Mouse (Mus musculus): ENCODE data around the gene Akap6. TPM values are rescaled to one million over a fixed set of nuclear protein-coding genes. Genes with fewer than 3 reads are reported as not detected.
A peak's percentile ranks its signal among the peaks of the same experiment; 100 is the strongest.

The Akap6 gene
- total and polyA plus RNA-seq, 3 experiments = 0.12 to 0.42 (median 0.33) TPM

DNA sequence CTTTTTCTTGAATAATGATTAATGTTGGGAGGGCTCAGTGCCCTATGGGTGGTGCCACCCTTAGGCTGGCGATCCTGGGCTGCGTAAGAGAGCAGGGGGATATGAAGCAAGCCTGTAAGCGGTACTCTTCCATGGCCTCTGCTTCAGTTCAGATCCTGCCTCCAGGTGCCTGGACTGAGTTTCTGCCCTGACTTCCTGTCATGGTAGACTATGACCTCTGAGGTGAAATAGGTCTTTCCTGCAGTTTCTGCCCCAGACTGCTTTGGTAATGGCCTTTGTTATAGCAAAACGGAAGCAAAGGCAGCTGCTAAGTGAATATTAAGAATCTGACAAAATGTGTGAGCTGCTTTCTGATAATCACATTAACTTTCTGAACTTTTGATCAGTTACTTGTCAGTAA, 94.9 kb downstream of the Akap6 start:
- no peak overlapping the region for H3K27ac ChIP-seq (ENCODE audit: insufficient read depth, low read depth)
- in situ Hi-C loops (cut with MboI; ENCODE audit: low pct_ligation_motif_present, low pct_unique_long_range_greater_than_20kb, low sequenced_read_pairs) (no loop called here), dilution Hi-C loops (cut with MboI; ENCODE audit: extremely low pct_ligation_motif_present, extremely low pct_unique_long_range_greater_than_20kb, low sequenced_read_pairs) (no loop called here)
- H3K9ac ChIP-seq (ENCODE audit: insufficient read depth, low read depth) = no peak overlapping the region
- H3K9me3 ChIP-seq (replicated peaks; ENCODE audit: low read length) = no peaks in the 10 kb centered on the region
- no peak overlapping the region for H3K4me3 ChIP-seq (replicated peaks in 1 of 3; ENCODE audit: low read depth in 2 of 3, low read length in 2 of 3, poor library complexity in 1 of 3)
- H3K79me2 ChIP-seq (replicated peaks; ENCODE audit: control insufficient read depth, extremely low read depth, insufficient read depth, poor library complexity, severe bottlenecking) = no peaks in the 10 kb centered on the region
- H3K36me3 ChIP-seq (replicated peaks in 1 of 2; ENCODE audit: control insufficient read depth in 1 of 2, insufficient read depth in 1 of 2, low read length in 1 of 2) = no peaks in the 10 kb centered on the region
- no peak for DNase-seq (ENCODE audit: extremely low read depth)
- H3K4me2 ChIP-seq (ENCODE audit: insufficient read depth, low read depth, poor library complexity, severe bottlenecking) = no peak overlapping the region
- no peaks in the 10 kb centered on the region for H3K27me3 ChIP-seq (replicated peaks)
- TF ChIP-seq RCOR1 (conservative IDR thresholded peaks at IDR 0.05; ENCODE audit: low read depth, low read length) (no peak), CHD2 (IDR thresholded peaks at IDR 0.05; ENCODE audit: low read length) (no peak), TBP (conservative IDR thresholded peaks at IDR 0.05; ENCODE audit: low read depth, low read length) (no peak), SIN3A (IDR thresholded peaks at IDR 0.05; ENCODE audit: low read length) (no peak)
- H3K4me1 ChIP-seq (ENCODE audit: control insufficient read depth in 1 of 2, insufficient read depth in 2 of 2) = peaks cover 14 to 37% of the 10 kb centered on the region in 2 experiments

DNA sequence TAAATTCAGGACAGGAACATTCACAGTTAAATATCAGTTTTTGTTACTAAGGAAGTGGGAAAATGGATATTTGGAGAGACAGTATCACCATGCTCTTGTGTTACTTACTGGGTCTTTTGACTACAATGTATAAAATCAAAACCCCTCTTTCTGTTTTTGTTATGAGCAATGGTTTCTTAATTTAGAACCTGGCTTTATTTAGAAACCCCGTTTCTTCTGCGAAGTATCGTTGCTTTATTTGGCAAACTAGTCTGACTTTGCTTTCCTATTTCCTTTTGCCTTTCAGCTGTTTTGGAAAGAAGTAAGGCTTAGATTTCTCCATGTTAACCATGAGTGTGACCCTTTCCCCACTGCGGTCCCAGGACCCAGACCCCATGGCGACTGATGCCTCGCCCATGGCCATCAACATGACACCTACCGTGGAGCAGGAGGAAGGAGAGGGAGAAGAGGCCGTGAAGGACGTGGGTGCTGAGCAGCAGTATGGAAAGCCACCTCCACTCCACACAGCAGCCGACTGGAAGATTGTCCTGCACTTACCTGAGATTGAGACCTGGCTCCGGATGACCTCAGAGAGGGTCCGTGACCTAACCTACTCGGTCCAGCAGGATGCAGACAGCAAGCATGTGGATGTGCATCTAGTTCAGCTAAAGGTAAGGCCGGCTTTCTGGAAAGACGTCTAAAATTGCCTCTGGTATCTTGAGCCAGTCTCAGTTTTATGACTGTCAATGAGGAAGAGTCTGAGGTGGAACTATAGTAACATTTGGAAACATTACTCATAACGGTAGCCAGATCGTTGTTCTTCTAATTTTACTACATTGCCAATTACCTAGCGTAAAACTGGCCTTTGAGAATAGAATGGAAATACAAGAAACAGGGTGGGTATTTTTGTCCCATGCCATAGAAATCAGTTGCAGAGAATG, 96.6 kb downstream of the Akap6 start:
- Histone ChIP-seq H3K9me3 (replicated peaks; ENCODE audit: low read length) (no peaks in the 10 kb centered on the region), H3K4me3 (replicated peaks in 1 of 3; ENCODE audit: low read depth in 2 of 3, low read length in 2 of 3, poor library complexity in 1 of 3) (peak overlapping the region in 2 of 3 experiments; percentile 36 to 65), H3K27ac (ENCODE audit: insufficient read depth, low read depth) (peak overlapping the region; percentile 83), H3K4me1 (ENCODE audit: control insufficient read depth in 1 of 2, insufficient read depth in 2 of 2) (peaks cover 14 to 37% of the 10 kb centered on the region in 2 experiments), H3K4me2 (ENCODE audit: insufficient read depth, low read depth, poor library complexity, severe bottlenecking) (peak overlapping the region; percentile 96), H3K79me2 (replicated peaks; ENCODE audit: control insufficient read depth, extremely low read depth, insufficient read depth, poor library complexity, severe bottlenecking) (no peaks in the 10 kb centered on the region), H3K27me3 (replicated peaks) (no peaks in the 10 kb centered on the region), H3K36me3 (replicated peaks in 1 of 2; ENCODE audit: control insufficient read depth in 1 of 2, insufficient read depth in 1 of 2, low read length in 1 of 2) (no peaks in the 10 kb centered on the region), H3K9ac (ENCODE audit: insufficient read depth, low read depth) (peak overlapping the region; percentile 36)
- dilution Hi-C loops (cut with MboI; ENCODE audit: extremely low pct_ligation_motif_present, extremely low pct_unique_long_range_greater_than_20kb, low sequenced_read_pairs) (no loop called here), in situ Hi-C loops (cut with MboI; ENCODE audit: low pct_ligation_motif_present, low pct_unique_long_range_greater_than_20kb, low sequenced_read_pairs) (no loop called here)
- TF ChIP-seq ZNF384 (IDR thresholded peaks at IDR 0.05; ENCODE audit: low read depth, low read length) (no peak), MYC (IDR thresholded peaks at IDR 0.05; ENCODE audit: low read depth, low read length) (peak; percentile 49; the same call in 1 of the 2 replicates), SMC3 (IDR thresholded peaks at IDR 0.05; ENCODE audit: low read depth, low read length) (no peak), MEF2A (IDR thresholded peaks at IDR 0.05; ENCODE audit: borderline replicate concordance, low read depth, low read length) (peak; percentile 96), ELF1 (IDR thresholded peaks at IDR 0.05; ENCODE audit: low read depth, low read length) (0 out of 2 replicates have a peak, but pooled peaks have one; percentile 14), E2F4 (IDR thresholded peaks at IDR 0.05; ENCODE audit: insufficient replicate concordance, low read depth, low read length) (no peak), MAZ (IDR thresholded peaks at IDR 0.05; ENCODE audit: low read depth, low read length) (0 out of 2 replicates have a peak, but pooled peaks have one; percentile 11), JUN (IDR thresholded peaks at IDR 0.05; ENCODE audit: insufficient read depth, low read depth, low read length) (peak; percentile 66), ZC3H11A (IDR thresholded peaks at IDR 0.05; ENCODE audit: low read depth, low read length) (no peak), EP300 (IDR thresholded peaks at IDR 0.05; ENCODE audit: low read length) (peak; percentile 78), PAX5 (IDR thresholded peaks at IDR 0.05; ENCODE audit: low read length) (no peak), CHD1 (IDR thresholded peaks at IDR 0.05; ENCODE audit: low read depth, low read length) (no peak), MAFK (IDR thresholded peaks at IDR 0.05; ENCODE audit: insufficient replicate concordance, low read length) (0 out of 2 replicates have a peak, but pooled peaks have one; percentile 43), TCF12 (IDR thresholded peaks at IDR 0.05; ENCODE audit: low read depth, low read length) (0 out of 2 replicates have a peak, but pooled peaks have one; percentile 43), USF1 (IDR thresholded peaks at IDR 0.05; ENCODE audit: low read depth, low read length) (no peak), SIN3A (IDR thresholded peaks at IDR 0.05; ENCODE audit: low read length) (peak; percentile 43; the same call in 1 of the 2 replicates), TBP (conservative IDR thresholded peaks at IDR 0.05; ENCODE audit: low read depth, low read length) (no peak), ETS1 (conservative IDR thresholded peaks at IDR 0.05; ENCODE audit: low read depth, low read length) (peak; percentile 76), IRF4 (IDR thresholded peaks at IDR 0.05; ENCODE audit: low read depth, low read length) (peak; percentile 88), JUND (conservative IDR thresholded peaks at IDR 0.05; ENCODE audit: low read depth, low read length) (peak; percentile 94), BHLHE40 (IDR thresholded peaks at IDR 0.05; ENCODE audit: low read depth, low read length) (peak; percentile 53), RCOR1 (conservative IDR thresholded peaks at IDR 0.05; ENCODE audit: low read depth, low read length) (0 out of 2 replicates have a peak, but pooled peaks have one; percentile 34), MAX (IDR thresholded peaks at IDR 0.05; ENCODE audit: low read length) (0 out of 2 replicates have a peak, but pooled peaks have one; percentile 4), HCFC1 (IDR thresholded peaks at IDR 0.05; ENCODE audit: low read depth, low read length) (peak; percentile 10; the same call in 1 of the 2 replicates), KAT2A (IDR thresholded peaks at IDR 0.05; ENCODE audit: insufficient replicate concordance, low read length) (no peak), MXI1 (IDR thresholded peaks at IDR 0.05; ENCODE audit: low read depth, low read length) (0 out of 2 replicates have a peak, but pooled peaks have one; percentile 35)
- DNase-seq (ENCODE audit: extremely low read depth) = peak; percentile 49
